In genomic region chr19:36375200-36375783, GRCm38 (mm10) we compare ENCODE assay signal across 10 mouse cellular contexts. TPM values are rescaled to one million over a fixed set of nuclear protein-coding genes. Genes with fewer than 3 reads are reported as not detected.
DNase-seq lines count a peak whose midpoint lies in the region; ATAC-seq and TF ChIP-seq lines count a peak whose summit lies in the region.
"Had no signal": no experiment of that assay in that cellular context is flagged by ENCODE, and none has a peak within 500 bp of the region (broad histone marks: within the 10 kb centered on the region; RNA-seq: fewer than 3 reads in every experiment).

No protein-coding gene starts in this region.

- no peak for TF ChIP-seq POLR2A in liver, adult 2 months (IDR thresholded peaks at IDR 0.05; ENCODE audit: extremely low read depth, insufficient read depth, low read length)

- H3K9ac ChIP-seq in liver, adult 2 months (ENCODE audit: low read depth, low read length): peak overlapping the region; percentile 53
- H3K9ac ChIP-seq in liver, embryonic 11.5 days (ENCODE audit: low read depth, low read length): no peak overlapping the region
- no peak overlapping the region for H3K9ac ChIP-seq in kidney, embryonic 14.5 days (ENCODE audit: low read depth, low read length)
- H3K9ac ChIP-seq: liver, embryonic 13.5 days had no signal

- DNase-seq in liver, adult 2 months (ENCODE audit: extremely low read depth, low read depth, low spot score): peak; percentile 68
- DNase-seq in liver, embryonic 11.5 days (ENCODE audit: low spot score): no peak
- peak; percentile 43 to 63 for DNase-seq in gastrocnemius, adult 8-10 months (ENCODE audit: low spot score in 2 of 2)
- peak; percentile 37 to 39 for DNase-seq in thymus, postnatal 36 days
- no peak for DNase-seq in frontal cortex, adult 2 months (ENCODE audit: extremely low spot score in 1 of 2, low spot score in 1 of 2)
- no peak for DNase-seq in layer of hippocampus, adult 2 months (ENCODE audit: low spot score in 2 of 2)
- DNase-seq: kidney, adult 11 months; liver, embryonic 13.5 days had no signal

- H3K27me3 ChIP-seq in liver, adult 2 months (ENCODE audit: control insufficient read depth, insufficient read depth, low read length): no peaks in the 10 kb centered on the region
- H3K27me3 ChIP-seq in liver, embryonic 11.5 days (replicated peaks; ENCODE audit: control insufficient read depth, insufficient read depth, low read length): no peaks in the 10 kb centered on the region
- H3K27me3 ChIP-seq in kidney, embryonic 14.5 days (ENCODE audit: control insufficient read depth, insufficient read depth, low read length): no peaks in the 10 kb centered on the region
- H3K27me3 ChIP-seq: liver, embryonic 13.5 days had no signal

- H3K9me3 ChIP-seq in liver, embryonic 11.5 days (ENCODE audit: control insufficient read depth, low read length): no peaks in the 10 kb centered on the region
- H3K9me3 ChIP-seq in kidney, embryonic 14.5 days (ENCODE audit: control insufficient read depth, low read length): no peaks in the 10 kb centered on the region
- H3K9me3 ChIP-seq: liver, embryonic 13.5 days had no signal

- H3K36me3 ChIP-seq in liver, adult 2 months (ENCODE audit: control insufficient read depth, insufficient read depth, low read length): no peaks in the 10 kb centered on the region
- no peaks in the 10 kb centered on the region for H3K36me3 ChIP-seq in liver, embryonic 11.5 days (ENCODE audit: control insufficient read depth, insufficient read depth, low read length)
- no peaks in the 10 kb centered on the region for H3K36me3 ChIP-seq in kidney, embryonic 14.5 days (ENCODE audit: control insufficient read depth, insufficient read depth, low read length)
- H3K36me3 ChIP-seq: liver, embryonic 13.5 days had no signal

- TF ChIP-seq CTCF in liver, adult 2 months (IDR thresholded peaks at IDR 0.05; ENCODE audit: low read depth, low read length): no peak
- TF ChIP-seq CTCF in layer of hippocampus, adult 2 months (conservative IDR thresholded peaks at IDR 0.05): no peak

- 36% methylated on average over 11 of the region's 11 CpGs for WGBS in liver, adult 2 months
- 82% methylated on average over 11 of the region's 11 CpGs for WGBS in liver, embryonic 11.5 days
- WGBS in kidney, embryonic 14.5 days: 80% methylated on average over 11 of the region's 11 CpGs

- H3K4me3 ChIP-seq in liver, adult 2 months (ENCODE audit: insufficient read depth, low read depth, low read length): peak overlapping the region; percentile 35; the same call in 1 of the 2 replicates
- H3K4me3 ChIP-seq in liver, embryonic 11.5 days (ENCODE audit: low read depth, low read length): no peak overlapping the region
- H3K4me3 ChIP-seq in layer of hippocampus, adult 2 months: no peak overlapping the region
- no peak overlapping the region for H3K4me3 ChIP-seq in kidney, embryonic 14.5 days (ENCODE audit: low read length)
- H3K4me3 ChIP-seq: liver, embryonic 13.5 days had no signal

- H3K79me2 ChIP-seq in liver, adult 2 months (ENCODE audit: control insufficient read depth, insufficient read depth, low read length): peaks cover 12% of the 10 kb centered on the region; the same call in 1 of the 2 replicates

- H3K27ac ChIP-seq in liver, adult 2 months (replicated peaks; ENCODE audit: insufficient read depth, low read depth, low read length): peak overlapping the region; percentile 65; the same call in 1 of the 2 replicates
- H3K27ac ChIP-seq in liver, embryonic 11.5 days (ENCODE audit: low read depth, low read length): no peak overlapping the region
- no peak overlapping the region for H3K27ac ChIP-seq in layer of hippocampus, adult 2 months
- H3K27ac ChIP-seq in kidney, embryonic 14.5 days (ENCODE audit: low read depth, low read length): no peak overlapping the region
- H3K27ac ChIP-seq: liver, embryonic 13.5 days had no signal

- H3K4me2 ChIP-seq in liver, embryonic 11.5 days: no peak overlapping the region
- no peak overlapping the region for H3K4me2 ChIP-seq in kidney, embryonic 14.5 days (replicated peaks; ENCODE audit: low read depth, low read length)
- H3K4me2 ChIP-seq: liver, embryonic 13.5 days had no signal

- H3K4me1 ChIP-seq in liver, adult 2 months (ENCODE audit: control insufficient read depth, insufficient read depth, low read length): peaks cover 7% of the 10 kb centered on the region; the same call in 1 of the 2 replicates
- H3K4me1 ChIP-seq in liver, embryonic 11.5 days (replicated peaks; ENCODE audit: control insufficient read depth, insufficient read depth, low read length): no peaks in the 10 kb centered on the region
- no peaks in the 10 kb centered on the region for H3K4me1 ChIP-seq in kidney, embryonic 14.5 days (ENCODE audit: control insufficient read depth, insufficient read depth, low read length)
- H3K4me1 ChIP-seq: liver, embryonic 13.5 days had no signal

- no peak for ATAC-seq in liver, embryonic 11.5 days (replicated peaks; ENCODE audit: low FRiP score)
- ATAC-seq in megakaryocyte progenitor cell, adult 5-6 weeks (replicated peaks; ENCODE audit: poor library complexity): peak; percentile 65
- ATAC-seq in kidney, embryonic 14.5 days (ENCODE audit: low FRiP score, low TSS enrichment): no peak

RNA-seq across cellular contexts. Expression of gene Pcgf5, which starts 27.2 kb away (rescaled TPM):
- total RNA-seq in liver, adult 2 months (2014; rRNA removed): 13.8 and 14.2 TPM in 2 replicates
- polyA plus RNA-seq in liver, adult 2 months (2012; rRNA removed): 3.1 and 3.9 TPM in 2 replicates
- polyA plus RNA-seq in liver, embryonic 11.5 days (2014; fragmentation: Nextera tagmentation; extraction: Ambion mirVana): 16.6 and 18.2 TPM in 2 replicates
- 10 to 100 TPM; 43.6 to 49.1 (median 44.8) TPM for total RNA-seq in gastrocnemius, adult 8-10 months (2022)
- 71.8 and 81.7 TPM in 2 replicates for total RNA-seq in megakaryocyte progenitor cell, adult 5-6 weeks (2015)
- 58.1 and 70.2 TPM in 2 replicates for total RNA-seq in megakaryocyte progenitor cell, adult 5-6 weeks (2017)
- 11.0 and 11.1 TPM in 2 replicates for polyA plus RNA-seq in frontal cortex, adult 2 months (2012; rRNA removed)
- 10 to 100 TPM; 18.0 to 21.5 TPM for total RNA-seq in layer of hippocampus, adult 2 months (2021)
- polyA plus RNA-seq in kidney, embryonic 14.5 days (2014; fragmentation: Nextera tagmentation; extraction: Ambion mirVana): 5.8 and 6.8 TPM in 2 replicates

Comparison
In these comparisons a context has a peak if more than half of its experiments do, and no peak if none do; other contexts are left out.
1. DNase-seq: peak in liver, adult 2 months (single experiment), gastrocnemius, adult 8-10 months (2 of 2) and thymus, postnatal 36 days (2 of 2); none in liver, embryonic 11.5 days (single experiment), frontal cortex, adult 2 months (0 of 2) and layer of hippocampus, adult 2 months (0 of 2).